Mouse (Mus musculus) stomach, embryonic 14.5 days (tissue): Measurements from ENCODE around the gene Gtf3c1. TPM values are rescaled to one million over a fixed set of nuclear protein-coding genes. Genes with fewer than 3 reads are reported as not detected.

Experiments used
- ATAC-seq: fragments of 200-750 bp; cut with Nextera tagmentation; 2 replicates; pipeline ENCODE4 v1.8.0; 2017; ENCODE audit warnings: low read depth, moderate TSS enrichment; ENCODE audit not compliant: insufficient number of reproducible peaks, insufficient read depth, low FRiP score
- H3K27ac ChIP-seq: fragments of 300-500 bp; sonication (generic); 2 replicates; pipeline ENCODE4 v1.5.1; 2014; ENCODE audit warnings: mild to moderate bottlenecking, low read length, moderate library complexity, mixed read lengths
- H3K27me3 ChIP-seq: fragments of 300-500 bp; sonication (generic); 2 replicates; pipeline ENCODE4 v1.6.1; 2014; ENCODE audit warnings: low read length, control low read depth, mixed read lengths; ENCODE audit not compliant: control insufficient read depth, insufficient read depth
- H3K36me3 ChIP-seq: fragments of 300-500 bp; sonication (generic); 2 replicates; pipeline ENCODE4 v1.6.1; 2014; ENCODE audit warnings: mild to moderate bottlenecking, control low read depth, low read length, moderate library complexity, mixed read lengths; ENCODE audit not compliant: control insufficient read depth, insufficient read depth
- H3K4me1 ChIP-seq: fragments of 300-500 bp; sonication (generic); 2 replicates; pipeline ENCODE4 v1.6.1; 2014; ENCODE audit warnings: low read length, control low read depth, mixed read lengths; ENCODE audit not compliant: control insufficient read depth, insufficient read depth
- H3K4me2 ChIP-seq: fragments of 300-500 bp; sonication (generic); replicated peaks from 2 replicates; pipeline ENCODE4 v1.6.1; 2014; ENCODE audit warnings: low read depth, low read length, control low read depth
- H3K4me3 ChIP-seq: fragments of 300-500 bp; sonication (generic); 2 replicates; pipeline ENCODE4 v1.5.1; 2014; ENCODE audit warnings: low read depth, low read length, control low read depth
- H3K9ac ChIP-seq: fragments of 300-500 bp; sonication (generic); replicated peaks from 2 replicates; pipeline ENCODE4 v1.6.1; 2014; ENCODE audit warnings: low read depth, mild to moderate bottlenecking, control low read depth, low read length, moderate library complexity, mixed read lengths
- H3K9me3 ChIP-seq: fragments of 300-500 bp; sonication (generic); 2 replicates; pipeline ENCODE4 v1.6.1; 2016; ENCODE audit warnings: low read depth, low read length, control low read depth; ENCODE audit not compliant: control insufficient read depth
- WGBS: fragments of 180-500 bp; shearing (Covaris S2); extraction: QIAGEN DNeasy Blood & Tissue Kit; methylation state at CpG from one replicate; pipeline ENCODE4 v1.1.7; 2014; 5-methylcytosine and 5-hydroxymethylcytosine counted together
- polyA plus RNA-seq: library from polyadenylated mRNA; unstranded; fragments of >200 nt; fragmentation: Nextera tagmentation; extraction: Ambion mirVana; gene quantifications from 2 replicates; pipeline ENCODE4 v1.2.1, GENCODE M21; 2014

The Gtf3c1 gene
- polyA plus RNA-seq, 1 experiment from 2014 or later = 37.7 TPM

- Histone ChIP-seq H3K4me1 (no peaks in the 10 kb centered on the region), H3K9me3 (no peaks in the 10 kb centered on the region), H3K36me3 (no peaks in the 10 kb centered on the region), H3K4me3 (no peak overlapping the region), H3K27me3 (no peaks in the 10 kb centered on the region), H3K4me2 (no peak overlapping the region), H3K27ac (no peak overlapping the region), H3K9ac (no peak overlapping the region)
- ATAC-seq = no peak
- 72% methylated on average over 10 of the region's 10 CpGs for WGBS
Measured at GRCm38 (mm10) chr7:125600136-125600535, 107.4 kb downstream of the Gtf3c1 start.

GRCm38 (mm10) chr7:125599373-125599973 lies 108.1 kb downstream of the Gtf3c1 start:
- Histone ChIP-seq H3K9ac (no peak overlapping the region), H3K36me3 (no peaks in the 10 kb centered on the region), H3K4me1 (no peaks in the 10 kb centered on the region), H3K4me2 (no peak overlapping the region), H3K27me3 (no peaks in the 10 kb centered on the region), H3K9me3 (no peaks in the 10 kb centered on the region), H3K27ac (no peak overlapping the region), H3K4me3 (no peak overlapping the region)
- 52% methylated on average over 4 of the region's 4 CpGs for WGBS
- ATAC-seq = no peak

GRCm38 (mm10) chr7:125597516-125598347 lies 109.8 kb downstream of the Gtf3c1 start:
- ATAC-seq = no peak
- WGBS = 88% methylated on average over 11 of the region's 11 CpGs
- Histone ChIP-seq H3K27ac (no peak overlapping the region), H3K27me3 (no peaks in the 10 kb centered on the region), H3K9ac (no peak overlapping the region), H3K4me3 (no peak overlapping the region), H3K9me3 (no peaks in the 10 kb centered on the region), H3K4me2 (no peak overlapping the region), H3K36me3 (no peaks in the 10 kb centered on the region), H3K4me1 (no peaks in the 10 kb centered on the region)

- H3K9me3 ChIP-seq = no peaks in the 10 kb centered on the region
- no peaks in the 10 kb centered on the region for H3K27me3 ChIP-seq
- no peak overlapping the region for H3K9ac ChIP-seq
- H3K4me1 ChIP-seq = no peaks in the 10 kb centered on the region
- ATAC-seq = no peak
- H3K4me3 ChIP-seq = no peak overlapping the region
- H3K27ac ChIP-seq = no peak overlapping the region
- H3K4me2 ChIP-seq = no peak overlapping the region
- 84% methylated on average over 9 of the region's 9 CpGs for WGBS
- no peaks in the 10 kb centered on the region for H3K36me3 ChIP-seq
Measured at GRCm38 (mm10) chr7:125597083-125597482, 110.5 kb downstream of the Gtf3c1 start.

- Histone ChIP-seq H3K27me3 (no peaks in the 10 kb centered on the region), H3K9ac (no peak overlapping the region), H3K4me1 (no peaks in the 10 kb centered on the region), H3K27ac (no peak overlapping the region), H3K36me3 (no peaks in the 10 kb centered on the region), H3K4me2 (no peak overlapping the region), H3K4me3 (no peak overlapping the region), H3K9me3 (no peaks in the 10 kb centered on the region)
- ATAC-seq = no peak
- 62% methylated on average over 3 of the region's 3 CpGs for WGBS
Measured at GRCm38 (mm10) chr7:125596406-125596805, 111.2 kb downstream of the Gtf3c1 start.

- no peak overlapping the region for H3K4me2 ChIP-seq
- H3K36me3 ChIP-seq = no peaks in the 10 kb centered on the region
- 82% methylated on average over 4 of the region's 4 CpGs for WGBS
- no peaks in the 10 kb centered on the region for H3K9me3 ChIP-seq
- H3K27ac ChIP-seq = no peak overlapping the region
- no peaks in the 10 kb centered on the region for H3K4me1 ChIP-seq
- H3K27me3 ChIP-seq = no peaks in the 10 kb centered on the region
- H3K4me3 ChIP-seq = no peak overlapping the region
- no peak overlapping the region for H3K9ac ChIP-seq
- ATAC-seq = no peak
Measured at GRCm38 (mm10) chr7:125593831-125594230, 113.7 kb downstream of the Gtf3c1 start.

Other genes with a start within 250 kb of the Gtf3c1 start
- 133 and 140 TPM in 2 replicates for gene Nsmce1, start 216.2 kb downstream of the Gtf3c1 start, polyA plus RNA-seq
- gene Il4ra, start 155.7 kb downstream of the Gtf3c1 start, polyA plus RNA-seq = 6.3 and 7.2 TPM in 2 replicates
- gene Il21r, start 104.4 kb downstream of the Gtf3c1 start, polyA plus RNA-seq = 0.46 and 0.49 TPM in 2 replicates
- 9.8 and 11.7 TPM in 2 replicates for gene D430042O09Rik, start 108 bp upstream of the Gtf3c1 start, polyA plus RNA-seq